Mouse (Mus musculus) lung, adult 2 months (tissue): ENCODE data around the gene Hal.

ENCODE experiments used
- CTCF ChIP-seq: fragments of 200-500 bp; IDR thresholded peaks from 2 replicates; pipeline ENCODE4 v1.5.1; 2011; ENCODE audit warnings: mild to moderate bottlenecking, low read length, control low read depth; ENCODE audit not compliant: insufficient read depth
- POLR2A ChIP-seq: fragments of 200-500 bp; IDR thresholded peaks from 2 replicates; pipeline ENCODE4 v1.6.1; 2011; ENCODE audit warnings: low read depth, mild to moderate bottlenecking, control low read depth, low read length, borderline replicate concordance; ENCODE audit errors: extremely low read depth

DNA sequence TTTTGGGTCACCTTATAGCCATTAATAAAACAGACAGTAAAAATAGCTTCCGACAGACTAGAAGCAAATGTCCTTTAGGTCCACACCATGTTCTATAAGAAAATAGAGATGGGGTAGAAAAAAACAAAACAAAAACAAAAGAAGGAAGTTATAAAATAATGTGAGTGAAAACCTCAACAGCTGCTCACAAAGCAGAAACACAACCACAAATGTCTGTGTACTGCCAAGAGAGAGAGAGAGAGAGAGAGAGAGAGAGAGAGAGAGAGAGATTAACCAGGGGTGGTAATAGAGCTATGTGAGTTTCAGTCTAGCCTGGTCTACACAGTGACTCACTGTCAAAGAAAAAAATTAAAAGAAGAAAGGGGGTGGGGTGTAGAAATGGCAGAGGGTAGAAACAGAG, 53.0 kb downstream of the Hal start:
- TF ChIP-seq CTCF (no peak), POLR2A (no peak)
